Mouse (Mus musculus) hindbrain, embryonic 15.5 days (tissue): ENCODE measurements at regions not wholly inside any gene's neighbourhood (a gene's known extent, or its start where the extent isn't known, plus 50 kb on each side); places are given as distances from the start of the nearest gene placed in this dataset.

ENCODE experiments used
- ATAC-seq: fragments of 200-750 bp; cut with Nextera tagmentation; 2 replicates; pipeline ENCODE4 v1.8.0; 2017; ENCODE audit warnings: low read depth, moderate number of reproducible peaks, moderate TSS enrichment; ENCODE audit not compliant: low FRiP score
- H3K27ac ChIP-seq: fragments of 300-500 bp; sonication (generic); replicated peaks from 2 replicates; pipeline ENCODE4 v1.5.1; 2015; ENCODE audit warnings: mild to moderate bottlenecking, inconsistent platforms
- H3K27me3 ChIP-seq: fragments of 300-500 bp; sonication (generic); 2 replicates; pipeline ENCODE4 v1.6.1; 2015; ENCODE audit warnings: control low read depth, inconsistent platforms
- H3K36me3 ChIP-seq: fragments of 300-500 bp; sonication (generic); 2 replicates; pipeline ENCODE4 v1.6.1; 2015; ENCODE audit warnings: control low read depth, inconsistent platforms
- H3K4me1 ChIP-seq: fragments of 300-500 bp; sonication (generic); replicated peaks from 2 replicates; pipeline ENCODE4 v1.6.1; 2015; ENCODE audit warnings: control low read depth, inconsistent platforms
- H3K4me2 ChIP-seq: fragments of 300-500 bp; sonication (generic); 2 replicates; pipeline ENCODE4 v1.6.1; 2015; ENCODE audit warnings: moderate library complexity, mild to moderate bottlenecking, inconsistent platforms
- H3K4me3 ChIP-seq: fragments of 300-500 bp; sonication (generic); 2 replicates; pipeline ENCODE4 v1.5.1; 2015; ENCODE audit warnings: mild to moderate bottlenecking, inconsistent platforms
- H3K9ac ChIP-seq: fragments of 300-500 bp; sonication (generic); 2 replicates; pipeline ENCODE4 v1.6.1; 2015; ENCODE audit warnings: inconsistent platforms
- H3K9me3 ChIP-seq: fragments of 300-500 bp; sonication (generic); 2 replicates; pipeline ENCODE4 v1.6.1; 2016; ENCODE audit warnings: control low read depth, inconsistent platforms
- WGBS: fragments of 180-500 bp; shearing (Covaris S2); methylation state at CpG from one replicate; pipeline ENCODE4 v1.1.7; 2015; 5-methylcytosine and 5-hydroxymethylcytosine counted together

GRCm38 (mm10) chr13:102318891-102319404 lies 374.4 kb upstream of the Cd180 start:
- Histone ChIP-seq H3K4me2 (no peak overlapping the region), H3K4me3 (no peak overlapping the region), H3K27me3 (no peaks in the 10 kb centered on the region), H3K4me1 (no peaks in the 10 kb centered on the region), H3K27ac (no peak overlapping the region), H3K9me3 (no peaks in the 10 kb centered on the region), H3K9ac (no peak overlapping the region), H3K36me3 (no peaks in the 10 kb centered on the region)
- 86% methylated on average over 4 of the region's 4 CpGs for WGBS
- no peak for ATAC-seq

- no peak overlapping the region for H3K4me3 ChIP-seq
- no peak overlapping the region for H3K4me2 ChIP-seq
- H3K27ac ChIP-seq, result no peak overlapping the region
- H3K9ac ChIP-seq, result no peak overlapping the region
- WGBS, result 93% methylated on average over 2 of the region's 2 CpGs
- H3K36me3 ChIP-seq, result no peaks in the 10 kb centered on the region
- no peaks in the 10 kb centered on the region for H3K27me3 ChIP-seq
- no peak for ATAC-seq
- no peaks in the 10 kb centered on the region for H3K9me3 ChIP-seq
- H3K4me1 ChIP-seq, result no peaks in the 10 kb centered on the region
These were observed 373.9 kb upstream of the Cd180 start for GRCm38 (mm10) chr13:102319453-102319852.

GRCm38 (mm10) chr13:102323876-102324275 lies 369.5 kb upstream of the Cd180 start:
- no peak overlapping the region for H3K4me2 ChIP-seq
- H3K4me3 ChIP-seq, result no peak overlapping the region
- no peak overlapping the region for H3K9ac ChIP-seq
- no peaks in the 10 kb centered on the region for H3K36me3 ChIP-seq
- no peak overlapping the region for H3K27ac ChIP-seq
- H3K27me3 ChIP-seq, result no peaks in the 10 kb centered on the region
- H3K4me1 ChIP-seq, result no peaks in the 10 kb centered on the region
- no peak for ATAC-seq
- H3K9me3 ChIP-seq, result no peaks in the 10 kb centered on the region
- WGBS, result 94% methylated on average over 3 of the region's 3 CpGs

- H3K9ac ChIP-seq, result no peak overlapping the region
- H3K4me1 ChIP-seq, result no peaks in the 10 kb centered on the region
- 89% methylated on average over 2 of the region's 2 CpGs for WGBS
- no peak overlapping the region for H3K27ac ChIP-seq
- no peak overlapping the region for H3K4me2 ChIP-seq
- ATAC-seq, result no peak
- H3K9me3 ChIP-seq, result no peaks in the 10 kb centered on the region
- H3K36me3 ChIP-seq, result no peaks in the 10 kb centered on the region
- no peaks in the 10 kb centered on the region for H3K27me3 ChIP-seq
- no peak overlapping the region for H3K4me3 ChIP-seq
These were observed 367.4 kb upstream of the Cd180 start for GRCm38 (mm10) chr13:102326003-102326402.

GRCm38 (mm10) chr13:102326544-102326943 lies 366.8 kb upstream of the Cd180 start:
- Histone ChIP-seq H3K9me3 (no peaks in the 10 kb centered on the region), H3K36me3 (no peaks in the 10 kb centered on the region), H3K4me1 (no peaks in the 10 kb centered on the region), H3K27ac (no peak overlapping the region), H3K9ac (no peak overlapping the region), H3K4me3 (no peak overlapping the region), H3K27me3 (no peaks in the 10 kb centered on the region), H3K4me2 (no peak overlapping the region)
- no peak for ATAC-seq
- WGBS, result 54% methylated on average over 2 of the region's 2 CpGs

- 39% methylated on average over 1 of the region's 1 CpGs for WGBS
- Histone ChIP-seq H3K36me3 (no peaks in the 10 kb centered on the region), H3K27me3 (no peaks in the 10 kb centered on the region), H3K27ac (no peak overlapping the region), H3K9ac (no peak overlapping the region), H3K4me3 (no peak overlapping the region), H3K4me2 (peak overlapping the region; percentile 42), H3K9me3 (no peaks in the 10 kb centered on the region), H3K4me1 (peaks cover 17% of the 10 kb centered on the region)
- 0 out of 2 replicates have a peak, but pooled peaks have one; percentile 15 for ATAC-seq
These were observed 359.7 kb upstream of the Cd180 start for GRCm38 (mm10) chr13:102333667-102334066.

- H3K27ac ChIP-seq, result no peak overlapping the region
- peak; percentile 79 for ATAC-seq
- H3K9me3 ChIP-seq, result no peaks in the 10 kb centered on the region
- peaks cover 17% of the 10 kb centered on the region for H3K4me1 ChIP-seq
- H3K36me3 ChIP-seq, result no peaks in the 10 kb centered on the region
- H3K4me3 ChIP-seq, result no peak overlapping the region
- WGBS, result 30% methylated on average over 13 of the region's 13 CpGs
- H3K9ac ChIP-seq, result no peak overlapping the region
- peak overlapping the region; percentile 42 for H3K4me2 ChIP-seq
- no peaks in the 10 kb centered on the region for H3K27me3 ChIP-seq
These were observed 359.2 kb upstream of the Cd180 start for GRCm38 (mm10) chr13:102334131-102334534.

GRCm38 (mm10) chr13:102343236-102343635 lies 350.1 kb upstream of the Cd180 start:
- no peaks in the 10 kb centered on the region for H3K27me3 ChIP-seq
- H3K9ac ChIP-seq, result no peak overlapping the region
- no peak overlapping the region for H3K4me3 ChIP-seq
- no peaks in the 10 kb centered on the region for H3K36me3 ChIP-seq
- H3K9me3 ChIP-seq, result no peaks in the 10 kb centered on the region
- no peak overlapping the region for H3K4me2 ChIP-seq
- ATAC-seq, result no peak
- 94% methylated on average over 2 of the region's 2 CpGs for WGBS
- H3K27ac ChIP-seq, result no peak overlapping the region
- no peaks in the 10 kb centered on the region for H3K4me1 ChIP-seq

GRCm38 (mm10) chr13:102344606-102345269 lies 348.6 kb upstream of the Cd180 start:
- no peak overlapping the region for H3K27ac ChIP-seq
- no peak overlapping the region for H3K4me2 ChIP-seq
- no peaks in the 10 kb centered on the region for H3K9me3 ChIP-seq
- H3K9ac ChIP-seq, result no peak overlapping the region
- no peaks in the 10 kb centered on the region for H3K4me1 ChIP-seq
- no peak for ATAC-seq
- 68% methylated on average over 5 of the region's 5 CpGs for WGBS
- no peak overlapping the region for H3K4me3 ChIP-seq
- no peaks in the 10 kb centered on the region for H3K36me3 ChIP-seq
- H3K27me3 ChIP-seq, result no peaks in the 10 kb centered on the region

GRCm38 (mm10) chr13:102349493-102349892 lies 343.9 kb upstream of the Cd180 start:
- no peak for ATAC-seq
- Histone ChIP-seq H3K9me3 (no peaks in the 10 kb centered on the region), H3K27ac (no peak overlapping the region), H3K4me3 (no peak overlapping the region), H3K27me3 (no peaks in the 10 kb centered on the region), H3K9ac (no peak overlapping the region), H3K4me1 (no peaks in the 10 kb centered on the region), H3K4me2 (no peak overlapping the region), H3K36me3 (no peaks in the 10 kb centered on the region)
- whole genome bisulfite sequencing, result 88% methylated on average over 1 of the region's 1 CpGs

- Histone ChIP-seq H3K4me2 (no peak overlapping the region), H3K9ac (no peak overlapping the region), H3K36me3 (no peaks in the 10 kb centered on the region), H3K4me1 (no peaks in the 10 kb centered on the region), H3K27me3 (no peaks in the 10 kb centered on the region), H3K27ac (no peak overlapping the region), H3K4me3 (no peak overlapping the region), H3K9me3 (no peaks in the 10 kb centered on the region)
- no peak for ATAC-seq
- WGBS, result 71% methylated on average over 10 of the region's 10 CpGs
These were observed 341.1 kb upstream of the Cd180 start for GRCm38 (mm10) chr13:102352073-102352854.

GRCm38 (mm10) chr13:102355569-102355968 lies 337.8 kb upstream of the Cd180 start:
- Histone ChIP-seq H3K4me3 (no peak overlapping the region), H3K36me3 (no peaks in the 10 kb centered on the region), H3K27ac (no peak overlapping the region), H3K9me3 (no peaks in the 10 kb centered on the region), H3K27me3 (no peaks in the 10 kb centered on the region), H3K4me1 (no peaks in the 10 kb centered on the region), H3K4me2 (no peak overlapping the region), H3K9ac (no peak overlapping the region)
- ATAC-seq, result no peak
- WGBS, result 39% methylated on average over 1 of the region's 1 CpGs
